Mouse (Mus musculus) left cerebral cortex, adult 2 months (tissue): Measurements from ENCODE around the gene Sh3bgrl2. TPM values are rescaled to one million over a fixed set of nuclear protein-coding genes. Genes with fewer than 3 reads are reported as not detected.

ENCODE experiments used
- DNase-seq, 2 experiments: peaks; one replicate each; pipeline ENCODE4 v3.0.0; 2021 to 2022; ENCODE audit warnings: low spot score in 2 of 2, mixed read lengths in 1 of 2; ENCODE audit errors: extremely low spot score in 1 of 2
- H3K27ac ChIP-seq: fragments of 200-600 bp; 2 replicates; pipeline ENCODE4 v1.8.1; 2022
- H3K4me3 ChIP-seq: fragments of 200-600 bp; 2 replicates; pipeline ENCODE4 v1.8.1; 2022
- CTCF ChIP-seq: fragments of 200-600 bp; IDR thresholded peaks from 2 replicates; pipeline ENCODE4 v1.8.1; 2022; ENCODE audit warnings: antibody characterized with exemption, mild to moderate bottlenecking, moderate library complexity
- intact Hi-C: fragments of 180-260 bp; cut with DNase I; formaldehyde crosslinking; loops from one replicate; pipeline ENCODE4 v1.15.1; 2025
- total RNA-seq, 2 experiments: library from RNA; stranded (reverse); gene quantifications; 2 replicates each; pipeline ENCODE4 v1.2.3; 2021

Gene Sh3bgrl2
- total RNA-seq, 2 experiments from 2014 or later, result 30.7 to 36.1 TPM

DNA sequence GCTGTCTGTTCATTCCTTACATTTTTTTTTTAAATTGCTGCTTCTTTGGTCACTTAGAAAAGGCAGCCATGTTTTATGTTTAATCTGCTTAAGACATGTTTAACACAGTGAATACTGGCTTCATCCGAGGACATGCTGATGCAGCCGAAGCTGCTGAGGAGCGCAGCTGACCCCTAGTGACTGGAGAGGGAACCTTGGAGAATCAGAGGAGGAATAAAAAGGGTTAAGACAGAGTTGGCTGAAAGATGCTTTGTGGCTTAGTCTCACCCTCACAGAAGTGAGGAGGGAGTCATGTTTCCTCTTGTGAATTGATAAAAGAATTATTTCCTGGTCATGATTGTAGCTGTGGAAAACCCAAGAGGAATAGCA lies 28.5 kb downstream of the Sh3bgrl2 start:
- Histone ChIP-seq H3K4me3 (no peak overlapping the region), H3K27ac (no peak overlapping the region)
- no peak for DNase-seq
- TF ChIP-seq CTCF, result peak; percentile 64
- intact Hi-C loops, result no loop called here

DNA sequence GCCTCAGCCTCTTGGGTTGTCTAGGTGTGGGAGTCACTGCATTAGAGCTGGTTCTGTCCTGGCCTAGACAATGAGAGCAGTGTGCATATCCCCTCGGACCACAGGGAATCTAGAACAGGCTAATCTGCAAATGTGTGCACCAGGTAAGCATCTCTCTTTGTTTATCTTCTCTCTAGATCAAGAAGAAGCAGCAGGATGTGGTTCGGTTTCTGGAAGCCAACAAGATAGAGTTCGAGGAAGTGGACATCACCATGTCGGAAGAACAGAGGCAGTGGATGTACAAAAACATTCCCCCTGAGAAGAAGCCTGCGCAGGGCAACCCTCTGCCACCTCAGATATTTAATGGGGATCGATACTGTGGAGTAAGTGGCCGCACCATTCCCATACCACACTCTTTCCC lies 29.1 kb downstream of the Sh3bgrl2 start:
- no peak overlapping the region for H3K4me3 ChIP-seq
- DNase-seq, result no peak
- TF ChIP-seq CTCF, result no peak
- intact Hi-C loops, result no loop called here
- no peak overlapping the region for H3K27ac ChIP-seq

DNA sequence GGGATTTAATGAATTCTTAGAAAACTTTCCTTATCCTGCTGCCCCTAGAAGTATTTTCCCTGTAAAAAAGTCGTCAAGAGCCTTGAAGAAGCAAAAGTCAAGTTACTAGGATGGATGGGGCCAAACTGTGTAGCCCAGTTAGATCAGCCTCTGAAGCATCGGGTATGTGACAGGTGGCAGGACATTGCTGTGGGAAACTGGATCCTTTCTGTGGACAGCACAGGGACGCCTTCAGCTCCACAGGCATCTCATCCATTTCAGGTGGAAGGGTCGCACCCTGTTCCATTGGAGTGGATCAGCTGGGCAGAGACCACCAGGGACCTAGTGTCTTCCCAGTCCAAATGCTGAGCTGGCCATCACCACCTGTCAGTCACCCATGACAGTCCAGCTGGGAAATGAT lies 30.9 kb downstream of the Sh3bgrl2 start:
- intact Hi-C loops, result no loop called here
- H3K4me3 ChIP-seq, result no peak overlapping the region
- DNase-seq, result no peak
- H3K27ac ChIP-seq, result no peak overlapping the region
- TF ChIP-seq CTCF, result no peak

DNA sequence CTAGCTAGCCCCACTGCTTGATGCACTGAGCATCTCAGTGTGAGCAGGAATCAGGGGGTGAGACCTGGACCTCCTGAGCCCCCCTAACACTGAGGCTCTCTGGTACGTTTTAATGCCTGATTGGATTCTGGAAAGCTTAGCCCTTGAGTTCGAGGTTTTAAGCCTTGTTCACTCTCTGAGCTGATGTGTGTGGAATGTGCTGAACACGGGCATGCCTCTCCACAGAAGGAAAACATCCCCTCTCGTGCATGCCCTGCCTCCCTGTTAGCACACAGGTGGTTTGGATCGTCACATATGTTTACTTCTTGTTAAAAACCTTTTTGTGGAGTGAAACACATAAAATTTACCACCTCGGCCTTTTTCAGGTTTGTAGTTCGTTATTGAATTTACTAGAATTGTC lies 34.6 kb downstream of the Sh3bgrl2 start:
- no peak overlapping the region for H3K27ac ChIP-seq
- intact Hi-C loops, result no loop called here
- TF ChIP-seq CTCF, result no peak
- DNase-seq, result no peak
- no peak overlapping the region for H3K4me3 ChIP-seq

DNA sequence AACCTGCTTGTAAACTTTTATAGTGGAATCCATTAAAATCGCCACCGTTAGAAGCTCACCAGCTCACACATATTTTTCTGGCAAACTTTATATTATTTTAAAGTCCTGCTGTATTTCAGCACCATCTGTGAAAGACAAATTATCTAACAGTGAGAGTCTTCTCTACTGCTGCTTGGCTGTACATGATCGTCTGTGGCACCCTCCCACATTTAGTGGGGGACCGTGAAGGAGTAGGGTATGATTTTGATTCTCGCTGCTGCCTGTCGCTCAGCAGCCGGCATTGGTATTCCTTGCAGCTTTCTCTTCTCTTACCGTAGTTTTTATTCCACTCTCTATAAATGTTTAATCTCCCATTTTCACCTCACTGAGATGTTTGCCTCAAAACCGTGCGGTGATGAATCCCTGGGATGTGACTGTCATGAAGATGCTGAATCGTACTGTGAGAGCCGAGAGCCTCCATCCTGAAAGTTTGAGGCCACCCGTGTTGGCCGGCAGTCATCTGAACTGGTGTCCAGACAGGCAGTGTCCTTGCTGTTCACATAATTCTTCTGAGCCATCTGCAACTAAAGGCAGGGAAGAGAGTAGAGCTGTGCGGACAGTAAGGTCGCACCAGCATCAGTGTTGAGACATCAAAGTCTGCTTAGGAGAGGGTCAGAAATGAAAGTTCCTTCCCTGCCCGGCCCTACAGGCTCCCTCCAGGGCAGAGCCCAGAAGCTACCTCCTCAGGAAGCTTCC lies 38.4 kb downstream of the Sh3bgrl2 start:
- Histone ChIP-seq H3K27ac (peak overlapping the region; percentile 29; the same call in 1 of the 2 replicates), H3K4me3 (no peak overlapping the region)
- no peak for DNase-seq
- TF ChIP-seq CTCF, result no peak
- intact Hi-C loops, result no loop called here

DNA sequence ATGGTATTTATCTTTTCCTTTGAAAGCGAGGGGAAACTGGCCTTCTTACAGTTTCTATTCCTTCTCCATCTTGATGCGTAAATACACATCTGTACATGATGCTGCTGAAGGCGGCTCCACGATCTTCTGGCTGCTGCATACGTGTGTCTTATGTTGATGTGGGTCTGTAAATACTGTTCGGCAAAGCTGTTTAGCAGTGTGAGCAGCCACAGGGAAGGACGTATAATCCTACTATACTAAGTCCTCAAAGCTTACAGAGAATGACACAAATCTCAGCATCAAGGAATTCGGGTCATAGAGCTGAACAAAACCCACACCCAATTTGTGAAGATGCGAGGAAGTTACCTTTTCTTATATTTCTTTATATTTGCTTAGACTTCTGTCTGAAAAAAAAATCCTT lies 39.0 kb downstream of the Sh3bgrl2 start:
- Histone ChIP-seq H3K27ac (peak overlapping the region; percentile 29; the same call in 1 of the 2 replicates), H3K4me3 (no peak overlapping the region)
- intact Hi-C loops, result no loop called here
- DNase-seq, result no peak
- no peak for TF ChIP-seq CTCF

DNA sequence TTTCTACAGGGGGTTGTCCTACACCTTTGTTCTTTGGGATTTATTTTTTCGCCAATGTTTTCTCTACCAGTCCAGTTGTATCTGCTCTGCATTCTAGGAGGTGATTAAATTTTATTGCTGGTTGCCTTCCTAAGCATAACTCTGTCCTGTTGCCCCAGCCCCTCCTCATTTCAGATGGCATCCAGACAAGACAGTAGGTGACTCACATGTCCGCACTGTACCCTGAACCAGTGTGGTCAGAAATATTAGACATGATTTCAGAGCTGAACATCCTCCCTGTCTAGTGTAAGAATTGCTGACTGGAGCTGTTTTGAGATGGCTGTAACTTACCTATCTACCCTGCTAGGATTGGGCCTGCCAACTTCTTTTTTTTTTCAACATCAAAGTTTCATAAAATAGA lies 40.9 kb downstream of the Sh3bgrl2 start:
- DNase-seq, result no peak
- Histone ChIP-seq H3K27ac (no peak overlapping the region), H3K4me3 (no peak overlapping the region)
- TF ChIP-seq CTCF, result no peak
- intact Hi-C loops, result no loop called here

DNA sequence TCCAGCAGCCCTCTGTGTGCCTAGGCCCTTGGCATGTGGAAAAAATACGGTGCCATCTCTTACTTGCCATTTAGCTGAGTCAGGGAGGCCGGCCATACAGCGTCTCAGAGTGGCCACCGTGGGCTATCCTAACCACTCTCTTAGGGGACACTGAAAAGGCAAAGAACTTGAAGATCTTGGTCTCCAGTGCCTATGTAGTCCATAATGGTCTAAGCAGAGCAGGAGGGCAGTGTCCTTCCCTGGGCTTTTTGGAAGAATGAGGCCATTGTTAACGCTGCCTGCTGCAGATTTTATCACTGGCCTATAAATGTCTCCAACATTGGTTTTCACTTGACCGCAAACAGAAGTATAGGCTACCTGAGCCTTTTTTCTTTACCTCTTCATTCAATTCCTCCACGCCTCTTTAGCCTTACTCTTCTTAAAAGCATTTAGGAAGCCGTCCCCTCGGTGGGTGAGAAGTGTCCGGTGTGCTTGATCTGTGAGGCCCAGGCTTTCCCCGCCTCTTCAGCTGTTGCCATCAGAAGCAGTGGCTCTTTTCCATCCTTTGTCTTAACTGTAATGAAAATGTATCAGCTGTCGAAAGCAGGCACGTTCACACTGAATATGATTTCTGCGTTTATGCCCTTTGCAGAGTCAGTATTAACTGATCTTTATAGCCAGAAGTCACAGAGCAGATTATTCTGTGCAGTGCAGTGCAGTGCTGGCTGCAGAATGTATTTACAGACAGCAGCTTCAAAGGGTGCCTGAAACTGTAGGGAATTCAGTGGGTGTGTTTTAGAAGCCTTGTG lies 41.7 kb downstream of the Sh3bgrl2 start:
- no peak for DNase-seq
- TF ChIP-seq CTCF, result no peak
- H3K27ac ChIP-seq, result no peak overlapping the region
- no peak overlapping the region for H3K4me3 ChIP-seq
- intact Hi-C loops, result loop anchor here (10.0 kb wide), 1 partner anchor 1965 kb away; no protein-coding TSS in a partner anchor

DNA sequence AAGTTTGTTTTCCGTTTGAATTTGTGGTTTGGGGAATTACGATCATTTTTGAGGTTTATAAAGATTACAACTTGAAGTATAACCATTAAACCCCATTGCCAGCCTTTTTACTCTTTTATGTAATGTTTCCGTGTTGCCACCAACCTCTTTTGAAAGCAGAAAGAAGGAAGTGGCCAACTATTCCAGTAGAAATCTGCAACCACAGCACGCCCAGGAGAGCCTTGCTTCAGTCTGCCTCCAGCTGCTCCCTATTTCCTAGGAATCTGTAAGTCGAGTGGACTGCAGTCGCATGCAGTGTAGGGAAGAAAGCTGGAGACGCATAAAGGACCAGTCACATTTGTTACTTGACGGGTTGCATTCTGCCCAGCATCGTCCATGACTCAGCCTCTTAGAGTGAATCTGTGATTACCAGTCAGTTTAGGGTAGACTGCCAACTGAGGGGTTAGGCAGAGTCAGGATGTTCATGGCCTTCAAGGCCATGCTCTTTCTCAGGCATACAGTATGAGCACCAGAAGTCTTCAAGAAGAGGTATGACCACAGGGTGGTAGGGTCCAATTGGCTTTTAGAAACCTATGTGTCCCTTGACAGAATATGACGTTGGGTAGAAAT lies 43.8 kb downstream of the Sh3bgrl2 start:
- H3K27ac ChIP-seq, result no peak overlapping the region
- no peak overlapping the region for H3K4me3 ChIP-seq
- TF ChIP-seq CTCF, result no peak
- no peak for DNase-seq
- intact Hi-C loops, result loop anchor here (10.0 kb wide), 1 partner anchor 1967 kb away; no protein-coding TSS in a partner anchor

DNA sequence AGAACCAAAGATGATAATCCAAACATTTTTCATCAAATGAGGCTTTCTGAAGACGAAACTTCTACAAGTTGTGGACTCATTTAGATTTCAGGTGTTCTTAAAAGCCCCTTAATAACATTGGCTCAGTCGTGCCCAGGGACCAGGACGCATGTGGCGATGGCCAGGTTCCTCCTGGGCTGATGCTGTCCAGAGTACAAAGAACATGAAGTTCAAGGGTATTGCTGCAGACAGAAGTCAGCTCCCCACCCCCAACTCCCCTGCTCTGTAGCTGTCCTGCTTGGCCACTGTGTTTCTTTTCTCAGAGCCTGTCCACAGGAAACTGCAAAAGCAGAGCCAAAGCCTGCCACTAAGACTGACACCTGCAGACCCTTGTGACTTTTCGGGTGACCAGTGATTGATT lies 45.7 kb downstream of the Sh3bgrl2 start:
- no peak for TF ChIP-seq CTCF
- Histone ChIP-seq H3K27ac (no peak overlapping the region), H3K4me3 (no peak overlapping the region)
- DNase-seq, result no peak
- intact Hi-C loops, result loop anchor here (10.0 kb wide), 1 partner anchor 1969 kb away; no protein-coding TSS in a partner anchor

DNA sequence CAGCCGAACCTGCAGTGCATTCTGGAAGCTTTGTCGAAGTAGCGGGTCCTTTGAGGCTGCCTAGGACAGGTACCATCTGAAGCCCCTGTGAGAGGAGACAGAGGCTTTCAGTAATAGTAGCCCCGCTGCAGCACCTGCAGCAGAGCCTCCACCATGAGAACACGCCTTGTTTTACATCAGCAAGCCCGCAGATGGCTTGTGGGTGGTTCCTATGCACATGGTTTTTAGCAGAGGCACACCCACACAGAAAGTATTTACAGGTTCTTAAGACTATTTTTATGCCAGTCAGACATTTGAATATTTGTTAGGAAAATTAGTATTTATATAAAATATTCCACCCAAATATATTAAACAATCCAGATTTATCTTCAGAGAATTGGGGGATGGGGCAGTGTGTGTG lies 48.0 kb downstream of the Sh3bgrl2 start:
- Histone ChIP-seq H3K4me3 (no peak overlapping the region), H3K27ac (peak overlapping the region; percentile 81; the same call in 1 of the 2 replicates)
- no peak for TF ChIP-seq CTCF
- peak; percentile 59 to 73 for DNase-seq
- intact Hi-C loops, result loop anchor here (5.0 to 10.0 kb wide), 3 partner anchors 269 to 1971 kb away; partner anchors contain the start of gene Phip
